Mouse (Mus musculus): ENCODE results near the gene B3gnt4.

B3gnt4 gene

GRCm38 (mm10) chr5:123525916-123526495 is 15.7 kb downstream of the B3gnt4 start:
- DNase-seq (ENCODE audit: low read depth, low spot score), result no peak

- no peak for DNase-seq (ENCODE audit: low read depth, low spot score)
Observed at GRCm38 (mm10) chr5:123528641-123529040, 18.4 kb downstream of the B3gnt4 start.

GRCm38 (mm10) chr5:123530056-123530455 is 19.8 kb downstream of the B3gnt4 start:
- DNase-seq (ENCODE audit: low read depth, low spot score), result no peak

GRCm38 (mm10) chr5:123533801-123534200 is 23.5 kb downstream of the B3gnt4 start:
- no peak for DNase-seq (ENCODE audit: low read depth, low spot score)

GRCm38 (mm10) chr5:123555693-123556092 is 45.4 kb downstream of the B3gnt4 start:
- DNase-seq (ENCODE audit: low read depth, low spot score), result no peak

- peak; percentile 66 for DNase-seq (ENCODE audit: low read depth, low spot score)
Observed at GRCm38 (mm10) chr5:123556451-123556850, 46.2 kb downstream of the B3gnt4 start.

- no peak for DNase-seq (ENCODE audit: low read depth, low spot score)
Observed at GRCm38 (mm10) chr5:123559588-123559987, 49.3 kb downstream of the B3gnt4 start.

GRCm38 (mm10) chr5:123561128-123561527 is 50.9 kb downstream of the B3gnt4 start:
- no peak for DNase-seq (ENCODE audit: low read depth, low spot score)
